Mouse (Mus musculus) kidney, postnatal 10 days (tissue): ENCODE data around the gene Sh3d21.
"Not testable (repeated sequence)": the region's sequence is repeated elsewhere in the genome, so short reads cannot be mapped to it uniquely, and the experiment has no call there.

Experiments
- DNase-seq: peaks from one replicate; pipeline ENCODE4 v3.0.0; 2021; ENCODE audit warnings: mixed read lengths

Gene Sh3d21

GRCm38 (mm10) chr4:126166084-126166483 lies 2.8 kb upstream of the Sh3d21 start:
- DNase-seq, result peak; percentile 30

- not testable (repeated sequence) for DNase-seq
These were observed 1.8 kb upstream of the Sh3d21 start for GRCm38 (mm10) chr4:126165092-126165491.

DNA sequence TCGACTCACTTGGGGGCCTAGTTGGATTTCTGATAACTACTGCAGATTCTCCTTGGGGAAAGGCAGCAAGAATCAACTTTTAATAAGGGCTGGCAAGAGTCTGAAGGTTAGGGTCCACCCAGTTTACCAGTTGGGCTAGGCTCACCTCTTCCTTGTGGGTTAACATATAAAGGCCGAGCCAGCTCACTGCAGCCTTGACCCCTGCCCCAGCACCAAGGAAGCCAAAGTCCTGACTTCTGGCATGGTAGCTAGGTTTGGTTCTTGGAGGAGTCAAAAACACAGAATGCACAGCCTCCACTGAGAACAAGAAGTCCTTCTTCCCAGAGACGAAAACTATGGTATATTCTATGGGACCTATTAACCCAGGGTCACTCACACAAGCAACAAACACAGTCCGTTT lies 394 bp upstream of the Sh3d21 start:
- DNase-seq, result peak; percentile 39

GRCm38 (mm10) chr4:126162544-126163066 lies 686 bp downstream of the Sh3d21 start:
- peak; percentile 96 for DNase-seq

DNA sequence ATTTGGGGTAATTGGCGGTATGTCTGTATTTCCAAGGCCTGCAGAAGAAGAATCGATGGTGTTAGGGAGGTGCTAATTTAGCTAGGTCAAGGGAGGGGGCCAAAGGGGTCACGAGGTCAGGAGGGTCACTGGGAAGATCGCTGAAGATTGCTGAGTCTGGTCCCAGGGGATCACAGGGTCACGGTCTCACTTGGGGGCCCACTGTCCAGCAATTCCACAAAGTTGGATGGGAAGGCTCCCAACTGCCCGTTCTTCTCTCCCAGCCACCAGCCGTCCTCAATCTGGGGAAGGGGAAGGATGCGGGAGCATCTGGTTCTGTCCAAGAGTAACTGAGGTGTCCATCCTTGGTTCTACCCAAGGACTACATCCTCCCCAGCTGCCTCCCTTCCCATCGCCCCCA lies 1.3 kb downstream of the Sh3d21 start:
- peak; percentile 51 for DNase-seq

- DNase-seq, result peak; percentile 6
These were observed 1.8 kb downstream of the Sh3d21 start for GRCm38 (mm10) chr4:126161456-126161855.

DNA sequence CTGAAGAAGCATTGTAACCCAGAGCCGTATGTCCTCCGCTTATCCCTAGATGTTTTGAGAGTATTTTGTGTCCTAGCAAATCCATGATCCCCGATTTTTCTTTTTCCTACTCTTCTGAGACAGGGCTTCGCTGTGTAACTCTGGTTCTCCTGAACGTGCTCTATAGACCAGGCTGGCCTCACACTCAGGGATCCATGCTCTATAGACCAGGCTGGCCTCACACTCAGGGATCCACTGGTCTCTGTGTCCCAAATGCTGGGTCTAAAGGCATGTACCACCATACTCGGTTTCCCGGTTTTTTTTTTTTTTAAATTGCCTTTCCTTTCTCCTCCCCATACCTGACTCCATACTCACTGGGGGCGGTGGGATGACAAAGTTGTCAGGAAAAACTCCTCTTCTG lies 2.3 kb downstream of the Sh3d21 start:
- no peak for DNase-seq

DNA sequence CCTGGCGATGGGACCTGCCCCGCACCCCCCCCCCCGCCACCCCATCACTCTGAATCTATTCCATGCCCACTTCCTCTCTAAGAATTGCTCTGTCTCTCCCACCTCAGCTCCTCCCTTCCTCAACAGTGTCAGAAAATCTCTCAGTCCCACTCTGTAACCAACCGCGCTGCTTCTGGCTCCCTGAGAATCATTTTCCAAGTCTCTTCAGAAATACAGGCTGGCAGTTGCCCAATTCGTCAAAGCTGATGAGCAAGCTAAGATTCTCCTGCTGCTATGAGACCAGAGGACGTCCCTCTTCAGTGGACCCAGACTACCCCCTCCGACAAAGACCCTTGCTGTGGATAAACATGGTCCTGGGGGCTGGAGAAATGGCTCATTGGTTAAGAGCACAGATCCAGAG lies 3.8 kb downstream of the Sh3d21 start:
- peak; percentile 50 for DNase-seq

DNA sequence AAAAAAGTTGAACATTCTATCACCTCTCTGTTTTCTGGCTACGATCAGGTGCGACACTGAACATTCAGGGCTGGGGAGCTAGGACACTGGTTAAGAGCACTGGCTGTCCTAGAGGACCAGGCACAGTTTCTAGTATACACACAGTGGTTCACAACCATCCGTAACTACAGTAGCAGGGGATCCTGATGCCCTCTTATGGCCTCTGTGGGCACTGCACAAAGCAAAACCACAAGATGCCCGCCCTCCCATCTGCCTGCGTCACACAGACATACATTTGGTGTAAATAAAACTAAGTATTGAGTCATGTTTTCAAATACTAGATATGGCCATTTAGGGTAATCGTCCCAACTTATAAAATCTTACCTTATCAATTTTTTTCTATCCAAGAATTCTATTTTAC lies 5.7 kb downstream of the Sh3d21 start:
- DNase-seq, result peak; percentile 20

GRCm38 (mm10) chr4:126156617-126157016 lies 6.7 kb downstream of the Sh3d21 start:
- peak; percentile 53 for DNase-seq

DNA sequence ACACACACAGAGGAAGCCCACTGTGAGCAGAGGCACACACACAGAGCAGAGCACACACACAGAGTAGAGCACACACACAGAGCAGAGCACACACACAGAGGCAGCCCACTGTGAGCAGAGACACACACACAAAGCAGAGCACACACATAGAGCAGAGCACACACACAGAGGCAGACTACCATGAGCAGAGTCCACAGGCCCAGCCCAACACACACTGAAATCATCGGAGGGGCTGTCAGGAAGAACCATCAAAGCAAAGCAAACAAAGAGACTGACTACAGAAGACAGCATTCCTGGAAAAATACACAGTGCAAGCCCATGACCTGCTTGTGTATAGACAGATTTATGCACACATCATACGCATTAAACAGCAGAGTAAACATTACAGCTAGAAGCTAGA lies 7.4 kb downstream of the Sh3d21 start:
- DNase-seq, result peak; percentile 26

- DNase-seq, result peak; percentile 45
These were observed 8.1 kb downstream of the Sh3d21 start for GRCm38 (mm10) chr4:126155183-126155582.

DNA sequence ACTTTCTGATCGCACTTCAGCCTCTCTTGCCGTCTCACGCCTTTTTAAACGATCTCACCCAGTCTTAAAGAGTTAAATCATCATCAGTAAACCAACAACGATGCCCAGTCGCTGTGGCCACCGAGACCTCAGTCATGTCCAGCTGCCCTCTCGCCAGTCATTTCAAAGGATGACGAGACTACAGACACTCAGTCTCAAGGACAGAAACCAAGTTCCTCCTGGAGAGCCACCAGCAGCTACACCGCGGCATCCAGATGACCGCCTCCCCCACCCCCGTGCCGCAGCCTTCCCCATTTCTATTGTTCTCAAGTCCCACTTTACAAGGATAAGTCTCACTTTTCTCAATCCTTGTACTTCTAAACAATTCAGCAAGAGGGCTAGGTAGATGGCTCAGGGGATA lies 10.4 kb downstream of the Sh3d21 start:
- peak; percentile 21 for DNase-seq

GRCm38 (mm10) chr4:126151701-126152440 lies 11.4 kb downstream of the Sh3d21 start:
- DNase-seq, result peak; percentile 19

DNA sequence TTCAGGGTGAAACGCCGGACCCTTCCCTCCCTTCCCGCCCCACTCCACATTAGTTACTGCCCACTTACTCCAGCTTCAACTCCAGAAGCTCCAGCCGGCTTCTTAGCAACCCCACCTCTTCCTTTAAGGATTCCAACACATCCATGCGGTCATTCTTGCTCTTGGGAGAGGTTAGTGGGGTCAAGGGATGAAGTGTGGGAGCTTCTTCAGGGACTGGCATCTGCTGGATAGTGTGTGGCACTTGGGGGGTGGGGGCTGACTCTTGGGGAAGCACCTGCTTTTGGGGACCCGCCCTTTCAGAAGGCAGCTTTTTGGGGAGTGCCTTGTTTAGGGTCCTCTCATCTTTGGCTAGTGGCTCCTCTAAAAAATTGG lies 12.4 kb downstream of the Sh3d21 start:
- peak; percentile 42 for DNase-seq

- DNase-seq, result peak; percentile 91
These were observed 12.9 kb downstream of the Sh3d21 start for GRCm38 (mm10) chr4:126150297-126150948.

DNA sequence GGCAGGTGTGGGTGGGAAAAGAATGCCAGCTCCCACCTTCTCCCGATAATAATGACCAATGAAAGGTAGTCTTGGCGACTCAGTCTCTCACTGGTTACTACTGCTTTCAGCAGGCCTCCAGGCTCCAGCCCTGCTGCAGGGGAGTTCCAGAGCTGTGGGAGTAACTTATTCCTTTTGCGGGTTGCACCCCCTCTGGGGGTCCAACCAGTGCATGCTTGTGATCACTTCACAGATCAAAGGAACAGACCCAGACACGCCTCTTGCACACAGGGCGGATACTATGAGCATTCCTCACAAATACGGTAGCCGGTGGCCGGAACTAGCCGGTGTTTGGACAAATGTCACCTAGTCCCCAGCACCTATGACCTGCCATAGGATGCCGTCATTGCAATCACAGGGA lies 13.5 kb downstream of the Sh3d21 start:
- DNase-seq, result no peak

DNA sequence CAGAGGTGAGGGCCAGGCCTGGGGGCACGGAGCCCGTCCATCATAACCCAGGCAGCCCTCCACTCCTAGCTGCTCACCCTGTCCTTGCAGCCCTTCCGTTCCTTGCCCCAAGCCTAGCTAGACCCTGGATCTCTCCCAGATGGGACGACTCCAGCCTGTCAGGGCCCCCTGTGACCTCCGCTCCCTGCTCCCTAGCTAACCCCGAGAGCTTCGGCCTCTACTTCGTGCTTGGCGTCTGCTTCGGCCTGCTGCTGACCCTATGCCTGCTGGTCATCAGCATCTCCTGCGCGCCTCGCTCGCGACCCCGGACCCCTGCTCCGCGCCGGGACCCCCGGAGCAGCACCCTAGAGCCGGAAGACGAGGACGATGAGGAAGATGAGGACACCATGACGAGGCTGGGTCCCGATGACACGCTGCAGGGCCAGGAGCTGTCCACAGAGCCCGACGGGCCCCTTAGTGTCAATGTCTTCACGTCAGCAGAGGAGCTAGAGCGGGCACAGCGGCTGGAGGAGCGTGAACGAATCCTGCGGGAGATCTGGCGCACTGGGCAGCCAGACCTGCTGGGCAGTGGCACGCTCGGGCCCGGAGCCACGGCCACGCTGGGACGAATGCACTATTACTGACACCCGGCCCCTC lies 14.1 kb downstream of the Sh3d21 start:
- DNase-seq, result peak; percentile 75

- peak; percentile 92 for DNase-seq
These were observed 14.9 kb downstream of the Sh3d21 start for GRCm38 (mm10) chr4:126148161-126148961.

DNA sequence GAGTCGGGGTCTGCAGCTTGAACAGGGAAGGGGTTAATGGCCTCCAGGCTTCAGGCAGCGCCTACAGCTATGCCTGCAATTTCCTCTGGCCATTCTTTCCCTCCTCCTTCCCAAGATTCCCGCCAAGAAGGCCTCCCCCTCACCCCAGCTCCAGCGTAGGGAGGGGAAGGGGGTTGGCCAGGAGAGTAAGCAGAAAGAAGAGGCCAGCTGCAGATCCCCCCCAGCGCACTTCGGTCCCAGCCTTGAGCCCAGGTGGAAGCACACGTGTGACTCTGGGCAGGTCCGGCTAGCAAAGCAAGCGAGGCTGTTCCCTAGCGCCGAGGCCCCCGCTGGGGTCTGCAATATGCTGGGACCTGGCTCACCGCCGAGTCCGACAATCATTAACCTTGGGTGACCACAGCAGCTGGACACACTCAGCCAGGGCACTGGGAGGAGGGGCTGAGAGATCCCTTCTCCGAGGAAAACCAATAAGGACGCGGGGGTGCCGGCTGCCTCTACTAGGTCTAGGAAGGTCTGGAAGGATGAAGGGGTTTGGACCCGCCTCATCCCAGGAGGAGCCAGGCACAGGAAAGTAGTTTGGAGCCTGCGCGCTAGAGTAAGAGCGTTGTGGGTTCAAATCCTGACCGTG lies 15.6 kb downstream of the Sh3d21 start, which contains the start of gene Eva1b:
Eva1b (plus strand) TSS at position 212 of the 628 bp plus-strand sequence.
- peak; percentile 97 for DNase-seq

DNA sequence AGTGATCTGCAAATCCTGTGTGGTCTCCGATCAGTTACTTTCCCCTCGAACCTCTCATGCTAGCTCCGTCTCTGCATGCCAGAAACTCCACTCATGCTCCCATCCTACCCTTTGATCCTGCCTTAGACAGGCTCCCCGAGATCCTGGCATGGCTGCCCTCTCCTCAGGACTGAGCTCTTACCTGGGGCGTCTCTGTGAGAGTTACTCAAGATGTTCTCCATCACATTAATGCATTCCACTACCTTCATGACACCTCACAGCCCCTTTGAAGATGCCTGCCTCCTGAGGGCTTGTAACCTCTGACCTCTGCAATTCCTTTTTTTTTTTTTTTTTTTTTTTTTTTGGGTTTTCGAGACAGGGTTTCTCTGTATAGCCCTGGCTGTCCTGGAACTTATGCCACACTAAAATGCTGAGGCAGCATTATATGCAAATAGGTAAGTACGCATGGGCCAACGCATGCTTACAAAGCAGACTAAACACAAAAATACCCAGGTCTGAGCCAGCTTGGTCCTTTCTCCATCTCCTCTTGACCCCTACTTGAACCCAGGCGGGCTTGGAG lies 16.2 kb downstream of the Sh3d21 start:
- DNase-seq, result peak; percentile 12

GRCm38 (mm10) chr4:126145396-126145795 lies 17.9 kb downstream of the Sh3d21 start:
- peak; percentile 65 for DNase-seq
